Mouse (Mus musculus): ENCODE measurements at regions not wholly inside any gene's neighbourhood (a gene's known extent, or its start where the extent isn't known, plus 50 kb on each side); places are given as distances from the start of the nearest gene placed in this dataset.

- ATAC-seq: no peak
- no peak overlapping the region for H3K4me3 ChIP-seq
- no peaks in the 10 kb centered on the region for H3K27me3 ChIP-seq
- H3K27ac ChIP-seq: no peak overlapping the region
- 84% methylated on average over 1 of the region's 1 CpGs for WGBS
- H3K4me1 ChIP-seq: no peaks in the 10 kb centered on the region
- no peaks in the 10 kb centered on the region for H3K36me3 ChIP-seq (ENCODE audit: poor library complexity, severe bottlenecking)
- H3K9me3 ChIP-seq (replicated peaks): no peaks in the 10 kb centered on the region
- H3K4me2 ChIP-seq: no peak overlapping the region
- no peak overlapping the region for H3K9ac ChIP-seq
Measured at GRCm38 (mm10) chr5:83091483-83091882, 263.5 kb downstream of the Tecrl start.

GRCm38 (mm10) chr5:83054819-83055218 is 300.2 kb downstream of the Tecrl start:
- Histone ChIP-seq H3K27me3 (no peaks in the 10 kb centered on the region), H3K4me3 (no peak overlapping the region), H3K9ac (no peak overlapping the region), H3K4me2 (no peak overlapping the region), H3K9me3 (replicated peaks) (no peaks in the 10 kb centered on the region), H3K36me3 (ENCODE audit: poor library complexity, severe bottlenecking) (no peaks in the 10 kb centered on the region), H3K27ac (no peak overlapping the region), H3K4me1 (no peaks in the 10 kb centered on the region)
- no peak for ATAC-seq
- 94% methylated on average over 3 of the region's 3 CpGs for WGBS

- WGBS: 76% methylated on average over 1 of the region's 1 CpGs
- H3K4me3 ChIP-seq: no peak overlapping the region
- no peaks in the 10 kb centered on the region for H3K4me1 ChIP-seq
- H3K9ac ChIP-seq: no peak overlapping the region
- H3K4me2 ChIP-seq: no peak overlapping the region
- H3K27ac ChIP-seq: no peak overlapping the region
- H3K36me3 ChIP-seq (ENCODE audit: poor library complexity, severe bottlenecking): no peaks in the 10 kb centered on the region
- no peaks in the 10 kb centered on the region for H3K27me3 ChIP-seq
- H3K9me3 ChIP-seq (replicated peaks): no peaks in the 10 kb centered on the region
- ATAC-seq: no peak
Measured at GRCm38 (mm10) chr5:83047214-83047613, 307.8 kb downstream of the Tecrl start.

GRCm38 (mm10) chr5:83029703-83030102 is 325.3 kb downstream of the Tecrl start:
- no peak overlapping the region for H3K4me3 ChIP-seq
- no peak overlapping the region for H3K27ac ChIP-seq
- no peak overlapping the region for H3K9ac ChIP-seq
- ATAC-seq: no peak
- H3K27me3 ChIP-seq: no peaks in the 10 kb centered on the region
- no peaks in the 10 kb centered on the region for H3K36me3 ChIP-seq (ENCODE audit: poor library complexity, severe bottlenecking)
- WGBS: 84% methylated on average over 2 of the region's 2 CpGs
- H3K9me3 ChIP-seq (replicated peaks): no peaks in the 10 kb centered on the region
- no peak overlapping the region for H3K4me2 ChIP-seq
- H3K4me1 ChIP-seq: no peaks in the 10 kb centered on the region

- Histone ChIP-seq H3K27ac (no peak overlapping the region), H3K9ac (no peak overlapping the region), H3K4me1 (no peaks in the 10 kb centered on the region), H3K27me3 (no peaks in the 10 kb centered on the region), H3K4me3 (no peak overlapping the region), H3K9me3 (replicated peaks) (no peaks in the 10 kb centered on the region), H3K4me2 (no peak overlapping the region), H3K36me3 (ENCODE audit: poor library complexity, severe bottlenecking) (no peaks in the 10 kb centered on the region)
- no peak for ATAC-seq
Measured at GRCm38 (mm10) chr5:83006038-83006437, 349.0 kb downstream of the Tecrl start.

GRCm38 (mm10) chr5:82989056-82989455 is 365.9 kb downstream of the Tecrl start:
- Histone ChIP-seq H3K27me3 (no peaks in the 10 kb centered on the region), H3K9me3 (replicated peaks) (no peaks in the 10 kb centered on the region), H3K9ac (no peak overlapping the region), H3K4me2 (no peak overlapping the region), H3K36me3 (ENCODE audit: poor library complexity, severe bottlenecking) (no peaks in the 10 kb centered on the region), H3K4me3 (no peak overlapping the region), H3K27ac (no peak overlapping the region), H3K4me1 (no peaks in the 10 kb centered on the region)
- ATAC-seq: peak; percentile 96
- WGBS: 69% methylated on average over 5 of the region's 5 CpGs

GRCm38 (mm10) chr5:82969315-82969714 is 385.7 kb downstream of the Tecrl start:
- Histone ChIP-seq H3K4me3 (no peak overlapping the region), H3K9ac (no peak overlapping the region), H3K36me3 (ENCODE audit: poor library complexity, severe bottlenecking) (no peaks in the 10 kb centered on the region), H3K27me3 (peaks cover 17% of the 10 kb centered on the region), H3K4me1 (peaks cover 4% of the 10 kb centered on the region; the same call in 1 of the 2 replicates), H3K4me2 (no peak overlapping the region), H3K27ac (no peak overlapping the region), H3K9me3 (replicated peaks) (no peaks in the 10 kb centered on the region)
- ATAC-seq: no peak
- WGBS: 86% methylated on average over 2 of the region's 2 CpGs

- Histone ChIP-seq H3K4me3 (no peak overlapping the region), H3K27me3 (peaks cover 17% of the 10 kb centered on the region), H3K27ac (no peak overlapping the region), H3K4me2 (no peak overlapping the region), H3K4me1 (peaks cover 4% of the 10 kb centered on the region; the same call in 1 of the 2 replicates), H3K9ac (no peak overlapping the region), H3K36me3 (ENCODE audit: poor library complexity, severe bottlenecking) (no peaks in the 10 kb centered on the region), H3K9me3 (replicated peaks) (no peaks in the 10 kb centered on the region)
- ATAC-seq: peak; percentile 78
- WGBS: 16% methylated on average over 3 of the region's 3 CpGs
Measured at GRCm38 (mm10) chr5:82966824-82967223, 388.2 kb downstream of the Tecrl start.

- no peak overlapping the region for H3K27ac ChIP-seq
- no peak overlapping the region for H3K9ac ChIP-seq
- peak; percentile 97 for ATAC-seq
- H3K4me2 ChIP-seq: no peak overlapping the region
- peaks cover 4% of the 10 kb centered on the region; the same call in 1 of the 2 replicates for H3K4me1 ChIP-seq
- no peaks in the 10 kb centered on the region for H3K9me3 ChIP-seq (replicated peaks)
- H3K36me3 ChIP-seq (ENCODE audit: poor library complexity, severe bottlenecking): no peaks in the 10 kb centered on the region
- H3K27me3 ChIP-seq: peaks cover 17% of the 10 kb centered on the region
- WGBS: 23% methylated on average over 5 of the region's 5 CpGs
- H3K4me3 ChIP-seq: no peak overlapping the region
Measured at GRCm38 (mm10) chr5:82966180-82966579, 388.8 kb downstream of the Tecrl start.

- Histone ChIP-seq H3K4me1 (peaks cover 4% of the 10 kb centered on the region; the same call in 1 of the 2 replicates), H3K4me3 (no peak overlapping the region), H3K4me2 (no peak overlapping the region), H3K9me3 (replicated peaks) (no peaks in the 10 kb centered on the region), H3K27me3 (peaks cover 15% of the 10 kb centered on the region), H3K27ac (no peak overlapping the region), H3K36me3 (ENCODE audit: poor library complexity, severe bottlenecking) (no peaks in the 10 kb centered on the region), H3K9ac (no peak overlapping the region)
- no peak for ATAC-seq
- WGBS: 81% methylated on average over 3 of the region's 3 CpGs
Measured at GRCm38 (mm10) chr5:82964513-82964912, 390.5 kb downstream of the Tecrl start.

- ATAC-seq: peak; percentile 19; the same call in 1 of the 2 replicates
- WGBS: 83% methylated on average over 3 of the region's 3 CpGs
- Histone ChIP-seq H3K27me3 (no peaks in the 10 kb centered on the region), H3K36me3 (ENCODE audit: poor library complexity, severe bottlenecking) (no peaks in the 10 kb centered on the region), H3K27ac (no peak overlapping the region), H3K9ac (no peak overlapping the region), H3K9me3 (replicated peaks) (no peaks in the 10 kb centered on the region), H3K4me3 (no peak overlapping the region), H3K4me2 (no peak overlapping the region), H3K4me1 (no peaks in the 10 kb centered on the region)
Measured at GRCm38 (mm10) chr5:82956012-82956411, 399.0 kb downstream of the Tecrl start.

GRCm38 (mm10) chr5:82947060-82947459 is 407.9 kb downstream of the Tecrl start:
- Histone ChIP-seq H3K9ac (no peak overlapping the region), H3K36me3 (ENCODE audit: poor library complexity, severe bottlenecking) (no peaks in the 10 kb centered on the region), H3K27ac (no peak overlapping the region), H3K9me3 (replicated peaks) (no peaks in the 10 kb centered on the region), H3K4me3 (no peak overlapping the region), H3K4me1 (no peaks in the 10 kb centered on the region), H3K27me3 (no peaks in the 10 kb centered on the region), H3K4me2 (no peak overlapping the region)
- ATAC-seq: no peak
- 82% methylated on average over 1 of the region's 1 CpGs for WGBS

GRCm38 (mm10) chr5:82939786-82940185 is 415.2 kb downstream of the Tecrl start:
- no peak for ATAC-seq
- 77% methylated on average over 1 of the region's 1 CpGs for WGBS
- no peaks in the 10 kb centered on the region for H3K4me1 ChIP-seq
- H3K27me3 ChIP-seq: no peaks in the 10 kb centered on the region
- no peaks in the 10 kb centered on the region for H3K9me3 ChIP-seq (replicated peaks)
- H3K9ac ChIP-seq: no peak overlapping the region
- H3K36me3 ChIP-seq (ENCODE audit: poor library complexity, severe bottlenecking): no peaks in the 10 kb centered on the region
- H3K4me2 ChIP-seq: no peak overlapping the region
- no peak overlapping the region for H3K27ac ChIP-seq
- no peak overlapping the region for H3K4me3 ChIP-seq

Data from forebrain, embryonic 13.5 days (tissue).